Mouse (Mus musculus) testis, adult 2 months (tissue): ENCODE data around the gene Klhdc1.

Experiments
- CTCF ChIP-seq: fragments of 200-500 bp; IDR thresholded peaks from 2 replicates; pipeline ENCODE4 v1.5.1; 2012; ENCODE audit warnings: low read depth, mild to moderate bottlenecking, inconsistent platforms, low read length, moderate library complexity; ENCODE audit not compliant: control insufficient read depth, insufficient read depth, insufficient replicate concordance
- POLR2A ChIP-seq: fragments of 200-500 bp; IDR thresholded peaks from 2 replicates; pipeline ENCODE4 v1.6.1; 2012; ENCODE audit warnings: low read depth, mild to moderate bottlenecking, inconsistent platforms, low read length, moderate library complexity; ENCODE audit not compliant: control insufficient read depth

DNA sequence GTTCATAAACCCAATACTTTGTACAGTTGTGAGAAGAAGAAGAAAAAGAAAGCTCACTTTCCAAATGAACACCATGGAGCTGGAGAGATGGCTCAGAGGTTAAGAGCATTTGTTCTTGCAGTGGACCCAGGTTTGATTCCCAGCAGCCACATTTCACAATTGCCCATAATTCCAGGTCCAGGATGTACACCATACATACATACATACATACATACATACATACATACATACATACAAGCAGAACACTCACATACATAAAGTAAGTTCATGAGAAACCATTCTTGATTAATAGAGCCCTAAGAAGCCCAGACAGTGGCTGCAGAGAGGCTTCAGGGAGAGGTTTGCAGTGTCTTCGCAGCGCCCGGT lies 412 bp downstream of the Klhdc1 start:
- TF ChIP-seq CTCF (no peak), POLR2A (no peak)
